Mouse (Mus musculus): ENCODE data around the gene Dcaf8.
A peak's percentile ranks its signal among the peaks of the same experiment; 100 is the strongest.

Gene Dcaf8

DNA sequence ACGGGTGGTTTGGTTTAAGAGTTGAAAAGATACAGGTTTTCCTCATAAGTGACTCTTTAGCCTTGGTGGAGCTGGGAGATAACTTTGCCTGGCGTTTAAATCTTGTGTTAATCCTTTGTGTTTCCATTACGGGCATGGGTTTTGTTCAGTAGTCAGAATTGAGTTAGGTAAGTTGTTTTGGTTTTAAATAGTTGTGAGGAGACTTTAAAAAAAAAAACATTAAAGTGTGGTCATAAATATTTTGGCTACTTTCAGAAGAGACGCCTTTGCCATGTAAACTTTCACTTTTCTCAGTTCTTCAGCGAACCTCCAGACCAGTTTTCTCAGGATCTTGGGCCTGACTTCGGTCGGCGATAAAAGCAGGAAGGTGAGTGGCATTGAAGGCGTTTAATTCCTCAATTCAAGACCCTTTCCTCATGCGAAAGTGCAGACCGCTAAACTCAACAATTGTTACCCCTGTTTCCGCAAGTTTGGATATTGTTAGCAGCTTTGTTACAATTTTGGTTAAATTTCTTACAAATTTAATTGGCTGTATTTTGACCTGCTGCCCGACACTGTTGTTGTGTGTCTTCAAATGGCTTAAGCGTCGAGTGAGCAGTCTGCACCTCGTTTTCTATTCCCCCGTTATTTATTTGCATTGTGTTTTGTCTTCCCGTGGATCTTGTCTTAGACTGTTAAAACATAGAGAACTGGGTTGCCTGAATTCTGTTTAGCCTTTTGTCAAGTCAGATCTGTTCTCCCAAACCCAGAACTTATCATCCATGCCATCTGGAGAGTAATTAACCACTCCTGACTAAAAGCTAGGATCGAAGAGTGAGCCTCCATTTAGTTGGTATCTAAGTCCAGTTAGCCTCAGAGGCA, 1.3 kb downstream of the Dcaf8 start:
- no peak for DNase-seq

DNA sequence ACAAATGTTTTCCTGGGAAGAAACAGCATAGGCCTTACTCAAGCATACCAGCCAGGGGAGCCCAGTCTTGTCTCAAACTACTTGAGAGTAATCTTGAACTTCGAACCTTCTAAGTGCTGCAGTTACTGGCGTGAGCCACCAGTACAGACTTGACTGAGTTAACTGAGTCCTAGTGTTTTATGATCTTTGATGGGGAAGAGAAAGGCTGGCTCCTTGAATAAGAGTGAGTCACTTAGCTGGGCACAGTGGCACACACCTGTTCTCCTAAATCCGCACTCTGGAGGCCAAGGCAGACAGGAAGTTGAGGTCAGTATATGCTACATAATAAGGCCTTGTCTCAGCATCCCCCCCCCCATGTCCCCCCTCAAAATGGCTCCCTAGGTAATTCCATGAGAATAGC, 6.7 kb downstream of the Dcaf8 start:
- DNase-seq: no peak

DNA sequence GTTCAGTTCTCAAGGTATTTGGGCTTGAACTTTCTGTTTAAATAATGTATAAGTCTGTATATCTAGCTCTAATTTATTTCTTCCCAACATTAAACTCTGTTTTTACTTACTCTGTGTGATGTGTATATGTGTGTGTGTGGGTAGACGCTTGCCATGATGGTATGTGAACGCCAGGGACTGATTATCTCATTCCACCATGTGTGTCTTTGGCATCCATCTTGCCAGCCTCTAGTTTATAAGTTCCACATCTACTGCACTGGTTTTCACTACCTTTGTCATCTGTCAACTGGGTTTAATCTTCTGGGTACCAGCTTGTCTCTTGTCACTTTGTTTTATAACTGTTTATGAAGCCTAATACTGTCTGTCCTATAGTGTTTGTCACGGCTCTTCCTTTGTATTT, 7.6 kb downstream of the Dcaf8 start:
- no peak for DNase-seq

DNA sequence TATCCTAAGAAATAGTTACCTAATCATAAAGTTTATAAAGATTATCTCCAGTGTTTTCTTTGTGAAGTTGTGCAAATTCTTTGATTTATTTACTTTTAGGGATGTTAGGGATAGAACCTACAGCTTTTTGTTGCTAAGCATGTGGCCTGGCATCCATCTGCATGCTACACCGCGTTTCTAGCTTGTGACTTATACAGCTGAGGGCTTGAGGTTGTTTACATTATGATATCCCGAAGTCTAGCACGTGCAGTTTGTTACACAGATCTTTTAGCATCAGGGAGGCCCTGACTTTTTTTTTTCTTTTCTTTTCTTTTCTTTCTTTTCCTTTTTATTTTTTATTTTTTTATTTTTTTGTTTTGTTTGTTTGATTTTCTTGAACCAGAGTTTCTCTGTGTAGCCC, 12.1 kb downstream of the Dcaf8 start:
- no peak for DNase-seq

DNA sequence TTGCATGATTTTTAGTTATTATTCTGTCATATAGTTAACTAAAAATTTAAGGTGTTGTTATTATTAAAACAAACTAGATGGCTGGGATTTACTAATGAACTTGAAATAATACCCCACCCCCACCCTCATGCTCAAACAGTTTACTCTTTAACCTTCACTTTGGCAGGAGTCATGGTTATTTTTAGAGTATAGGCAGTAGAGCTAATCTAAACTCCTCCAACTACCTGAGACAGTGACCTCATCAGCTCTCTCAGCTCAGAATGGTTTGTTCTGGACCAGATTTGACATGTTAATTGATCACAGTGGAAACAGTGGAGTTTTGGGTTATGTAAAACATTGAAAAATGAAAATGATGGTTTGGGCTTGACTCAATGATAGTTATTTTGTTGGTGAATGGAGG, 12.6 kb downstream of the Dcaf8 start:
- no peak for DNase-seq

DNA sequence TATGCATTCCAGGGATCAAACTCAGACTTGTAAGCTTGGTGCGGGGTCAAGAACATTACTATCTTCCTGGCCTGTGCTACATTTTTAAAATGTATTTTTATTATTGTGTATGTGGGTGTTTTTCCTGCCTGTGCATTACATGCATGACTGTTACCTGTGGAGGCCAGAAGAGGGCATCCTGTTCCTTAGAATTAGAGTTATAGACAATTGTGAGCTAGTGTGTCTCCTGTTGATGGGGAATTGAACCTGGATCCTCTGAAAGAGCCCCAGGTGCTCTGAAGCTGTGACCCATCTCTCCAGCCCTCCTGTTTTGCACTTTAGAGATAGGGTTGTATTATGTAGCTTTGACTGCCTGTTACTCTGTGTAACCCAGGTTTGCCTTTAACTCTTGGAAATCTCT, 14.1 kb downstream of the Dcaf8 start:
- DNase-seq: peak; percentile 42 to 60

DNA sequence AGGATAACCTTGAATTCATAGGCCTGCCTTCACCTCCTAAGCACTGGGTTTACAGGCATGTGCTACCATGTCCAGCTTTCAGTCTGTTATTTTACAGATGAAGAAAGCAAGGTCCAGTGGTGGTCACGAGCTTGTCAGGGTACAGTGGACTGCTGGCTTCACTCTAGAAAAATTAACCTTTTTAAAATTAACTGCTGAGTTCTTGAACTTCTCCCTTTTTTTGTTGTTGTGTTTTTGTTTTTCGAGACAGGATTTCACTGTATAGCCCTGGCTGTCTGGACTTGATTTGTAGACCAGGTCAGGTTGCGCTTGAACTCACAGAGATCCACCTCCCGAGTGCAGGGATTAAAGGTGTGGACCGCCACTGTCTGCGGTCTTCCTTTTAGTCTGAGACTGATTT, 15.1 kb downstream of the Dcaf8 start:
- DNase-seq: no peak

DNA sequence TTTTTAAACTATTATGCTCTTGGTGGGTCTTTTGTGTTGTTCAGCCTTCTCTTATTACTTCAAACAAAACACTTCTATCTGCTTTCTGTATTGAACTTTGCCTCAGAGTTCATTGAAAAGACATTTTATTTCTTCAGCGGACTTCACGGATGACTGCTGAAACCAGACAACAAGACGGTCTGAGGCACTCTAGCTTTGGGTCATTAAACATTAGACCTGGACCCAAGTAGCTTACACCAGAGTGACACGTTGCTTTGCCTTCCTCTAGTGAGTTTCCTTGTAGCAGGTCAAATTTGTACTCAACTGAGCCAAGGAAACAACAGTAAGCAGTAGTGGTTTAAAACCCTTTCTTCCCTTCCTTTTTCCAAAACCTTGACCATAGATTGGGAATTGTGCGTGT, 20.0 kb downstream of the Dcaf8 start:
- no peak for DNase-seq

DNA sequence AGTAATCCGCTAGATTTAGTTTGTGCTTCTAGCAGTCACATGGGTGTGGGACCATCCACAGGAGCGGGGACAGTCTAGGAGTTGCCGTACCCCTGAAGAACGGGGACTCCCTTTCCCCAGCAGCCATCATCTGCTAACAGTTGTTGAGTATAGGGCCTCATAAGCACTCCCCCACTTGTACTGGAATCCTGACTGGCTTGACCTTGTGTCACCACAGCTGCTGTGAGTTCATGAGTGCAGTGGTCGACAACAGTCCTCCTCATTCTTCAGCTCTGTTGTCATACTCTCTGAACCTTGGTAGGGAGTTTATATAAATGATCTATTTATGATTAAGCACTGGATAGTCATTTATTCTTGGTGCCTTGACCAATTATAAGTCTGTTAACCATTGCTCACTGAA, 21.9 kb downstream of the Dcaf8 start:
- DNase-seq: no peak

DNA sequence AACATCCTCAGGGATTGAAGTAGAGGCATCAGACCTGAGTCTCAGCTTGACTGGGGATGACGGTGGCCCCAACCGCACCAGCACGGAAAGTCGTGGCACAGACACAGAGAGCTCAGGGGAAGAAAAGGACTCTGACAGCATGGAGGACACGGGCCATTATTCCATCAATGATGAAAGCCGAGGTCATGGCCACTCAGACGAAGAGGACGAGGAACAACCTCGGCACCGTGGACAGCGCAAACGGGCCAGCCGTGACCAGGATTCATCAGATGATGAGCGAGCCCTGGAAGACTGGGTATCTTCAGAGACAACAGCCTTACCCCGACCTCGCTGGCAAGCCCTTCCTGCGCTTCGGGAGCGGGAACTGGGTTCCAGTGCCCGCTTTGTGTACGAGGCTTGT, 24.5 kb downstream of the Dcaf8 start:
- DNase-seq: no peak

DNA sequence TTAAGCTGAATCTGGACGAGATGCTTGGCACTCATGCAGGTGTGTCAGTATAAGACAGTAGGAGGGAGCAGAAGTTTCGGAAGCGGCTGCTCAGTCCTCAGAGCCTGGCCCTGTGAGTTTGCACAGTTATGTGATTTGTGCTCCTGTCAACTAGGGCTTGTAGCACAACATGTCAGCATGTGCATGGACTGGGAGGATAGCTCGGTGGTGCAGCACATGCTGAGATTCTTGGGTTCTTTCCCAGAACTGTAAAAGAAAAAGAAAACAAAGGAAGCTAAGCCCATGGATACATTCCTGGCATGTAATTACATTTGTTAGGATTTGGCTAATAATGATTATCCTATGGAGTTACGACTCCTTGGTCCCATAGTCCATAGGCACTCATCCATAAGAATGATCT, 25.3 kb downstream of the Dcaf8 start:
- no peak for DNase-seq

DNA sequence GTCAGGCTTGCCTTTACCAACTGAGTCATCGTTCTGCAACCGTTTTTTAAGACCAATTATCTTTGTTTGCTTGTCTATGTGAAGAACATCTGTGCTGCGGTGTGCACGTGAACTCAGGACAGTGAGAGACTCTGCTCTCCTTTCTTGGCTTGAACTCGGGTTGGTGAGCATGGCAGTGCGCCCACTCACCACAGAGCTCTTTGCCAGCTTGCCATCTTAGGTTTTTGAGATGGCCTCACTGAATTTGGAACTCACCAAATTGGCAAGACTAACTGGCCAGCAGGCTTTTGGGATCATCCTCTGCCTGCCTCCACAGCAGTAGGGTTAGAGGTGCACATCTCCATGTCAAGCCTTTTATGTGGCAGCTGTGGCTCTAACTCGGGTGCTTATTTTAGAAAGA, 29.9 kb downstream of the Dcaf8 start:
- DNase-seq: peak; percentile 37 to 41

DNA sequence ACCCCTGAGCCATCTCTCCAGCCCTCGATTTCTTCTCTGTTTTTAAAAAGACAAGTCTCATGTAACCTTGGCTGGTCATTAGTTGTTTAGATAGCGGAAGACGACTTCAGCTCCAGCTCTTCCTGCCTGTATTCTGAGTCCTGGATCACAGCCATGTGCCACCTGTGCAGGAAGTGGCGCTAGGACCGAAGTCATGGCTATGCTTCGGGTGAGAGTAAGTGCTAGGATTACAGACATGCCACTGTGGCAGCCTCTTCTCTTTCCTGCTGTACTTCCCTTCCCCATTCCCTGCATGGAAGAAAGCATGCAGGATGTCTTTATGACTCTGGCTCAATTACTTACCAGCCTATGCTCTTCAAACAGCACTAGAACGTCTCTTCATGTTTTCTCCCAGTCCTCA, 31.2 kb downstream of the Dcaf8 start:
- DNase-seq: peak; percentile 32 to 35

DNA sequence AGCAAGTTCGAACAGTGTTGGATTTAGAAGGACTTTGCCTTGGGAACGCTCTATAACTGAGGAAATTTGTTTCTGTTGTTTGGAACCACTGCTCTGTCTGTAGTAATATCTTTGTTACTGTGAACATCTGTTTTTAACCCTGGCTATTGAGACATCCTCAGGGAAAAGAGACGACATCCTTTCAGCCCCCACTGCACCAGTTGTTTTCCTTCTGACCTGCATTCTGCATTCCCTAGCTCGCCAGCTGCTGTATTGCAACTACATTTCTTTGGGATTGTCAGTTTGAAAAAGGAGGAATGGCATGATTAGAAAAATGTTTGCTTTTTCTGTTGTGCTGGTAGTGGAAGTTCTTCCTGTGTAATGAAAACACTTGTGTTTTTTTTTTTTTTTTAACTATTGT, 33.0 kb downstream of the Dcaf8 start:
- DNase-seq: no peak

DNA sequence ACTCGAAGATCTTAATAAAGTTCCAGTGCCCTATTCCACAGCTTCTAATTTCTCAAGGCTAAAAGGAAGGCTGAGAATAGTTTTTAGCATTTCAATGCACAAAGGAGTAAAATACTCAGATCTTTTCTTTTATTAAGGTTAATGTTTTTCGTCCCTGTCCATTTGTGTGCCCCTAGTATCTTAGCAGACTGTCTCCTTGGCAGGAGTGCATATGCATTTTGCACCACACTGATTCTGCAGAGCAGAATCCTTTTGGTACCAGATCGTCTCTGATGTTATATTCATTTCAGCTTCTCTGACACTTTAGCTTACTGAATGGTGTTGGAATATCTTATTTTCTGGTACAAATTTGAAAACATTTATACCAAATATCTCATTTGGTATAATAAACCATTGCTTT, 33.9 kb downstream of the Dcaf8 start:
- no peak for DNase-seq

DNA sequence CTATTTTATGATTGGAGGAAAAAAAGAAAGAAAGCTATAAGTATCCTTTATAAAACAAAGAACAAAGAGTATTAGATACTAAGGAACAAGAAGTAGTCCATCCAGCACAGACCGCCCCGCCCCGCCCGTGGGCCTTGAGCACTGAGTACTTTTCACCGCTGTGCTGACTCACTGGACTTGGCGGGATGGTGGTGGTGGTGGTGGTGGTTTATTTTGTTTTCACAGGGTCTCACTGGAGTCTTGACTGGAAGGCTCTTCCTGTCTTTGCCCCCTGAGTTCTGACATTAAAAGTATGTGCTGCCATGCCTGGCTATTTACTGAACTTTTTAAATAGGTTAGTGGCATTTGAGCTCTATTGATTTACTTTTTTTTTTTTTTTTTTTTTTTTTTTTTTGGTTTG, 35.2 kb downstream of the Dcaf8 start:
- no peak for DNase-seq

DNA sequence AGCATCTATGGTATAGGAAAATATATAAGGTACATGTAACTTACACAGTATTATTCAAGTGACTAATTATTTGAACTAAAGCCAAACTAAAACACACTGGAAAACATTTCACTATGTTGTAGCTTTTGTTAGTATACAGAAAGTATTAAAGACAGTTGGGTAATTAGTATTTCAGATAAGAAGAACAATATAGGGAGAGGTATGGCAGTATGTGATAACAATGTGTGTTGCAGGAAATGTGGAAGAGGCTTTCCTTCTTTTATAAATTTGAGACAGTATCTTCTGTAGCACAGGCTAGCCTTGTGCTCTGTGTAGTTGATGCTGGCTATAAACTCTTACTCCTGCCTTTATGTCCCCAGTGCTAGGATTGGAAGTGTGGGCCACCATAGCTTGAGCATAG, 36.0 kb downstream of the Dcaf8 start:
- DNase-seq: no peak

DNA sequence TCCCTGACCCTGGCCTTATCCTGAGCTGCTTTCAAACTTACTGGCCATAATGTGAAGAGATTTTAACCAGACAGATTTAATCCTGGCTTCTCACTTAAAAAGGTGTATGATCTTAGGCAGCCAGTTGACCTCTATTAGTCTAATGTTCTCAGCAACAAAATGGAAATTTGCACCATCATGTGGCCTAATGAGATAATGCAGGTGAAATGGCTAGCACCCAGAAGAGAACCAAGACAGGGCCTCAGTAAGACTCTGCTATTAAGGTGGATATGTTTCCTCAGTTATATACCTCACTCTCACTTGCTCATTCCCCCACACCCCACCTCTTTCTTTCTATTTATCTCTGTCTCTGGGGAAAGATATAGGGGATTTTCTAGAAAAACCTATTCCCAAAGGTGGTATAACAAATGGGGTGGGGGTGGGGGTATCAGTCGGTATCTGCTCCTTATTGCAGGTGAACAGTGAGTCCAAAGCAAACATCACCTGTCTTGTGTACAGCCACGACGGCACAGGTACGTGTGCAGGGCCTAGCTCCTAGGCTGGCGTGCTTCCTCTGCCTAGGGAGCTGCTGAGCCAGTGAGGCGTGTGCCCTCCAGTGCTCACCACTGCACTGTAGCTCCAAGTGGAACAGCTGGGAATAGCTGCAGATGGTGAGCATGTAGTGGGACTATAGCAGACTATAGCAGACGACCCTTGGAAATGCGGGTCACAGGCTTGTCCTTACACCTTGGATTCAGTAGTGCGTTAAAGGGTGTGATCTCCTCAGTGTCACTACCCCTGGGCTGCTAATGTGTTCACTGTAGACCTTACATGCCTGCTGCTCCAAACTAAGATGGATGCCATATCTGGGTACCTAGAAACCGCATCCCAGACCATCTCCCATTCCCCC, 38.8 kb downstream of the Dcaf8 start:
- no peak for DNase-seq

DNA sequence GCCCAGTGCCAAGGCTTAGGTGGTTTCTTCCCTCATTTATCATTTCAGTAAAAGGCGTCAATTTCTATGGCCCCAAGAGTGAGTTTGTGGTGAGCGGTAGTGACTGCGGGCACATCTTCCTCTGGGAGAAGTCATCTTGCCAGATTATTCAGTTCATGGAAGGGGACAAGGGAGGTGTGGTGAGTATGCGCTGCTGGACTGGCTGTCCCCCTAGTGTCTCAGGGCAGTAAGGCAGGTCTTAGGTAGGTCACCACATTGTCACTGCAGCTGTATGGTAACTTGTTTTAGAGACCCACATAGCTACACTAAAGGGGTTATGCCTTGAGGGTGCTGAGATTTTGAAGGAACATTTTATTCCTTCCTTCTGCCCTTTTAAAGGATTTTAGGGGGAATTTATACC, 41.0 kb downstream of the Dcaf8 start:
- peak; percentile 32 to 34 for DNase-seq

DNA sequence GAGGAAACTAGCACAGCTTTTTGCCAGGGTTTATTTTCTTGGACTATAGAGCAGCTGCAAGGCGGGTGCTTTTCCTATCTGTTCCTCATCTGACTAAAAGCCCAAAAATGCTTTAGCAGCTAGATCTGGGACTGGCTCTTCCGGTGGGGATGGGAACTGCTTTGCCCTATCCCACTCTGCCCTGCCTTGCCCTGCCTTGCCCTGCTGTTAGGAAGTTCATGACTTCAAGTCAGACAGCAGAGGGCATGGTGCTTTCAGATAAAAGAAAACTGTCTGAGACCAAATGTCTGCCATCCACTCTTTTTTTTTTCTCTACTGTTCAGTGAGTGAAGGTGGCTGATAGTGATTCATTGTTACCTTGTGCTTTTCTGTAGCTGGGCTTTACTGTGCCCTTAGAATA, 43.7 kb downstream of the Dcaf8 start:
- DNase-seq: no peak

DNA sequence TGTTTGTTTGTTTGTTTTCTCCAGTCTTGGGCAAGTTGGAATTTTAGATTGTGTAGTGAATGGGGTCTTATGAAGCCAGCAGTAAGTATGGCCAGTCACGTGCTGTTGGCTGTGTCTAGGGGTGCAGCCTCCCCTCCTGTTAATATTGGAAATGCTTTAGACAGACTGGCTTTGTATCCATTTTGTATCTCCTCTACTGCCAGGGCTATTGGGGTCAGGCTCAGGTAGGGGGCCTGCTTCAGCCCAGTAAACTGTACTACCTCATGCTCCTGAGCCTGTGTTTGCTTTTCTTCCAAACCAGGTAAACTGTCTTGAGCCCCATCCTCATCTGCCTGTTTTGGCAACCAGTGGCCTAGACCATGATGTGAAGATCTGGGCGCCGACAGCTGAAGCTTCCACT, 44.3 kb downstream of the Dcaf8 start:
- peak in 1 of 2 experiments; percentile 25 for DNase-seq

DNA sequence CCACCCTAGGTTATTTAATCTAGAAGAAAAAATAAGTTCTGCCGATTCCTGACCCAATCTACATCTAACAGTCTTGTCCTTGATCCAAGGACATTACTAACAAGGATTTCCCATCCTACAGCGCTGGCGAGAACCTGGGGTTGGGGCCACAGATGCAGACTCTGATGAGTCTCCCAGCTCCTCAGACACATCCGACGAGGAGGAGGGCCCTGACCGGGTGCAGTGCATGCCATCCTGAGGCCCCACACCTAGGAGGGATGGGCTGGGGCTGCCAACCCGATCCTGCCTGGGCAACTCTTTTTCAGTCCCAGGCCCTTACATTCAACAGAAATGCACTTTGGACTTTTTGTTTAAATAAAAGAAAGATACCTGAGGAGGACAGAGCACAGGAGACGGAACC, 46.6 kb downstream of the Dcaf8 start:
- no peak for DNase-seq

DNA sequence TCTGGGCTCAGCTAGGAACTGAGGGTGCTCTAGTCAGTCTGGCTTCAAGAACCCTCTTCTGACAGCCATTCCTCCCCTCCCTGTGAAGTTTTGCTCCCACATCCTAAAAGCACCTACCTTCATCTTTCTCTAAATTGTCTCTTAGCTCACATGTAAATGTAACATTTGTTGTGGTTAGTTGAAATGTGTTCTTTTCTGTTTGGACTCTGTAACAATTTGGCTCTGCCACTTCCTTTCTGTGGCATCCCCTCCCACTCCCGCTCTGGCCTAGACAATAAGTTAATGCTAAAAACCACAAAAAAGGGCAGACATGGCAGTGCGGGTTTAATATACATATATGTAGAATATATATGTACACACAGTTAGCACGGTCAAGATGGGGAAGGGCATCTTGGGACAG, 49.3 kb downstream of the Dcaf8 start:
- no peak for DNase-seq

DNA sequence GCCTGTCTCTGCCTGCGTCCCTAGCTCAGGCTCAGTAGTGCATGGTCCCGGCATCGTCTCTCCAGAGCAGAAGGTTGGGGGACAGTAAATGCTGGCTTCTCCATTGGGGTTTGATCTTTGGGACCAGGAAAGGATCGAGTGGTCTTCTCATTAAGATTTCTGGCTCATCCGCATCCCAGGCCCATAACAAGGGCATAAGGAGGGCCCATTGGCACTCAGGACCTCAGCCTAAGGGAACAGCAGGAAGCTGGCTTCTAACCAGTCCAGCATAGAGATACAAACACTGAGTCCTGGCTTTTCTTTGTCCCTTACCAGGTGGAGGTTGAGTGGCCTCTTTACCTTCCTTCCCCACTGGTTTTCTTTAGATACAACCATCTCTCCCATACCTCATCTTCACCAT, 50.0 kb downstream of the Dcaf8 start:
- DNase-seq: peak; percentile 57 to 69

Measured in cerebellum, postnatal 36 days (tissue).